Mouse (Mus musculus): ENCODE measurements around the gene Coasy.

GRCm38 (mm10) chr11:101035328-101035695, 47.1 kb upstream of the Coasy start:
- no peak for TF ChIP-seq CTCF (IDR thresholded peaks at IDR 0.05; ENCODE audit: insufficient read depth, low read depth, low read length)
- TF ChIP-seq POLR2A (IDR thresholded peaks at IDR 0.05; ENCODE audit: insufficient read depth, low read depth, low read length), result no peak
